Mouse (Mus musculus) lung, embryonic 16.5 days (tissue): ENCODE measurements around the gene Tas1r3. TPM values are rescaled to one million over a fixed set of nuclear protein-coding genes. Genes with fewer than 3 reads are reported as not detected.

Source experiments
- ATAC-seq: fragments of 200-750 bp; cut with Nextera tagmentation; 2 replicates; pipeline ENCODE4 v1.8.0; 2017; ENCODE audit warnings: low read depth, mild to moderate bottlenecking, moderate library complexity
- H3K27ac ChIP-seq: fragments of 300-500 bp; sonication (generic); 2 replicates; pipeline ENCODE4 v1.5.1; 2014; ENCODE audit warnings: mild to moderate bottlenecking, control low read depth, low read length
- H3K27me3 ChIP-seq: fragments of 300-500 bp; sonication (generic); 2 replicates; pipeline ENCODE4 v1.6.1; 2014; ENCODE audit warnings: low read depth, low read length, mixed read lengths; ENCODE audit not compliant: control insufficient read depth, insufficient read depth
- H3K36me3 ChIP-seq: fragments of 300-500 bp; sonication (generic); 2 replicates; pipeline ENCODE4 v1.6.1; 2014; ENCODE audit warnings: low read length; ENCODE audit not compliant: control insufficient read depth, insufficient read depth
- H3K4me1 ChIP-seq: fragments of 300-500 bp; sonication (generic); replicated peaks from 2 replicates; pipeline ENCODE4 v1.6.1; 2014; ENCODE audit warnings: low read length, mixed read lengths; ENCODE audit not compliant: control insufficient read depth, insufficient read depth
- H3K4me2 ChIP-seq: fragments of 300-500 bp; sonication (generic); 2 replicates; pipeline ENCODE4 v1.6.1; 2014; ENCODE audit warnings: low read depth, low read length, control low read depth
- H3K4me3 ChIP-seq: fragments of 300-500 bp; sonication (generic); 2 replicates; pipeline ENCODE4 v1.5.1; 2014; ENCODE audit warnings: mild to moderate bottlenecking, low read length, control low read depth
- H3K9ac ChIP-seq: fragments of 300-500 bp; sonication (generic); 2 replicates; pipeline ENCODE4 v1.6.1; 2014; ENCODE audit warnings: low read length, control low read depth
- H3K9me3 ChIP-seq: fragments of 300-500 bp; sonication (generic); 2 replicates; pipeline ENCODE4 v1.6.1; 2016; ENCODE audit warnings: low read length; ENCODE audit not compliant: control insufficient read depth
- WGBS: fragments of 180-500 bp; shearing (Covaris S2); extraction: QIAGEN DNeasy Blood & Tissue Kit; methylation state at CpG from one replicate; pipeline ENCODE4 v1.1.7; 2014; 5-methylcytosine and 5-hydroxymethylcytosine counted together
- polyA plus RNA-seq: library from polyadenylated mRNA; unstranded; fragments of >200 nt; fragmentation: Nextera tagmentation; extraction: Ambion mirVana; gene quantifications from 2 replicates; pipeline ENCODE4 v1.2.1, GENCODE M21; 2015

Gene Tas1r3
- polyA plus RNA-seq, 1 experiment from 2014 or later: 0.30 TPM

GRCm38 (mm10) chr4:155899355-155899754 lies 36.2 kb upstream of the Tas1r3 start:
- no peaks in the 10 kb centered on the region for H3K9me3 ChIP-seq
- peaks cover 19% of the 10 kb centered on the region for H3K4me1 ChIP-seq
- H3K27ac ChIP-seq: no peak overlapping the region
- 90% methylated on average over 7 of the region's 7 CpGs for WGBS
- no peak overlapping the region for H3K4me3 ChIP-seq
- H3K36me3 ChIP-seq: peaks cover 30% of the 10 kb centered on the region
- H3K9ac ChIP-seq: no peak overlapping the region
- no peaks in the 10 kb centered on the region for H3K27me3 ChIP-seq
- no peak for ATAC-seq
- H3K4me2 ChIP-seq: no peak overlapping the region

GRCm38 (mm10) chr4:155898318-155898717 lies 35.2 kb upstream of the Tas1r3 start:
- no peak overlapping the region for H3K4me2 ChIP-seq
- no peaks in the 10 kb centered on the region for H3K27me3 ChIP-seq
- H3K9me3 ChIP-seq: no peaks in the 10 kb centered on the region
- H3K4me1 ChIP-seq: peaks cover 30% of the 10 kb centered on the region
- WGBS: 95% methylated on average over 2 of the region's 2 CpGs
- no peak for ATAC-seq
- H3K9ac ChIP-seq: no peak overlapping the region
- no peak overlapping the region for H3K27ac ChIP-seq
- no peak overlapping the region for H3K4me3 ChIP-seq
- H3K36me3 ChIP-seq: peaks cover 20% of the 10 kb centered on the region

DNA sequence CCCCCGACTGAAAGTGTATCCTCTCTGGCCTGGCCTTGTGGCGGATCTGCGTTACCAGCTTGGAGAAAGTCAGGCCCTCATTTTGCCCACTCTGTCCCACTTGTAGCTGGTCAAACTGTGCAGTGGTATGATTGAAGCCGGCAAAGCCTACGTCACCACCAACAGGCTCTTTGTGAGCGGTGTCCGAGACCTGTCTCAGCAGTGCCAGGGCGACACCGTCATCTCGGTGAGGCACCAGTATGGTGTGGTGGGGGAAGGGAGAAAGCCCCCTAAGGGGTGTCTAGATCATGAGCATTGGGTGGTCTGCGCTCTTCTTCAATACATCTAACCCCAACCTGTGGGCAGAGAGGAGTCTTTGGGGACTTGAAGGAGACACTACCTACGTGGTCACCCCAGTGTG lies 33.3 kb upstream of the Tas1r3 start:
- H3K9me3 ChIP-seq: no peaks in the 10 kb centered on the region
- no peak for ATAC-seq
- WGBS: 92% methylated on average over 12 of the region's 12 CpGs
- no peaks in the 10 kb centered on the region for H3K27me3 ChIP-seq
- no peak overlapping the region for H3K27ac ChIP-seq
- H3K4me3 ChIP-seq: no peak overlapping the region
- H3K4me1 ChIP-seq: peaks cover 34% of the 10 kb centered on the region
- H3K36me3 ChIP-seq: peaks cover 9% of the 10 kb centered on the region; the same call in 1 of the 2 replicates
- H3K9ac ChIP-seq: no peak overlapping the region
- H3K4me2 ChIP-seq: no peak overlapping the region

DNA sequence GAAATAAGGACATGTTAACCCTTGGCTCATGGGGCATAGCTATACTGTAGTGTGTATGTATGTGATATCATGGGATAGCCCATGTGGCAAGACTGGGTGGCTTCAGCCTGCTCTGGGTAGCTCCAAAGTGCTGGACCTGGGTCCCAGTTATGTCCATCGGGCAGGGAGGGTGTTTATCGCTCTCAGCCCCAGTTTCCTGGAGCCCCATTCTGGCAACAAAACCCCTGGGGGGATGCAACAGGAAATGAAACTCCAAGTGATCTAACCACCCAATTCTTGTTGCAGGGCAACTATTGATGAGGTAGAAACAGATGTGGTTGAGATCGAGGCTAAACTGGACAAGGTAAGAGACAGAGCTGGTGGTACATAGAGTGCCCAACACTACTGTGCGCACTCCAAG lies 32.7 kb upstream of the Tas1r3 start:
- Histone ChIP-seq H3K27me3 (no peaks in the 10 kb centered on the region), H3K9me3 (no peaks in the 10 kb centered on the region), H3K36me3 (peaks cover 9% of the 10 kb centered on the region; the same call in 1 of the 2 replicates), H3K9ac (no peak overlapping the region), H3K4me1 (peaks cover 30% of the 10 kb centered on the region), H3K4me2 (no peak overlapping the region), H3K4me3 (no peak overlapping the region), H3K27ac (no peak overlapping the region)
- no peak for ATAC-seq
- 88% methylated on average over 4 of the region's 4 CpGs for WGBS

DNA sequence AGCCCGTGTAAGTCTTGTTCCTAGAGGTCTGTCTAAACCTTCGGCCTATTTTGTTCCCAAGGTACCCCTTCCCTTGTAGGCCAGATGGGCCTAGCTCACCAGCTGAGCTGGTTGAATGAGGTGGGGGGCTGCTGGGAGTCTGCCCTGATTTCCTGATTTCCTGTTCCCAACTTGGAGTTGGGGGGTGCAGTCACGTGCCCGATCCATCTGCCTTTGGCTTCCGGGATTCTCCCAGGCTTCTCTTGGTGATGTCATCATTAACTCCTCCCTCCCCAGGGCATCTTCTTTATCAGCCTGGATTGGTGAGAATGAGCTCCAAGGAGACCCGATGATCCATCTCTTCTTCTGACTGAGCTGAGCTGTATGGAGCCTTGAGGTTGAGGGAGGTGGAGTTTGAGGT lies 32.1 kb upstream of the Tas1r3 start:
- Histone ChIP-seq H3K27ac (no peak overlapping the region), H3K4me2 (peak overlapping the region; percentile 32), H3K4me3 (no peak overlapping the region), H3K27me3 (no peaks in the 10 kb centered on the region), H3K9ac (no peak overlapping the region), H3K36me3 (peaks cover 9% of the 10 kb centered on the region; the same call in 1 of the 2 replicates), H3K4me1 (peaks cover 37% of the 10 kb centered on the region), H3K9me3 (no peaks in the 10 kb centered on the region)
- 31% methylated on average over 6 of the region's 6 CpGs for whole genome bisulfite sequencing
- ATAC-seq: no peak

DNA sequence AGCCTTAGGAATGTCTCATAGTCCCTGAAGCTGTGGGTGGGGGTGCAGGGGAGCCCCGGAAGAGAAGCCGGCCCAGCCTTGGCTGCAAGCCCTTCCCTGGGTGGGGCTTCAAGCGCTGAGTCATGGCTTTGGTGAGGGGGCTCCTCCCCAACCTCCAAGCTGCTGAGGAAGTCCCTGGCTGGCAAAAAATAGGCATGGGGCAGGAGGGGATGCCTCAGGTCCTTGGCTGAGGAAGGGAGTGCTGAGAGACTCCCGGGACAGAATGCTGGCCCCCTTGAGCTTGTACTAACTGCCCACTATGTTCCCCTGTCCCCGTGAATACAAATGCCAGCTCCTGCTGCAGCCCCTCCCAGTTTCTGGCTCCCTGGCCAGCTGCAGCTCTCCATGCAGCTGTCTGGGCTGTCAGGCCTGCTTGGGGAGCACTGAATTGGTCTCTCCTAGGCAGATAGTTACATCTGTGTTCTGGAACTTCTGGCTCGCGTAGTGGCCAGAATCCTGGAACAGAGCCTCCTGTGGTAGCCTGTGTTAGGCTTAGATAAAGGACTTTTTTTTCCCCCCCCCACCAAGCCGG lies 31.2 kb upstream of the Tas1r3 start:
- peak; percentile 30 for ATAC-seq
- peak overlapping the region; percentile 73 for H3K27ac ChIP-seq

GRCm38 (mm10) chr4:155893212-155893690 lies 30.1 kb upstream of the Tas1r3 start:
- no peak for ATAC-seq
- Histone ChIP-seq H3K9me3 (no peaks in the 10 kb centered on the region), H3K4me3 (peak overlapping the region; percentile 90), H3K9ac (peak overlapping the region; percentile 95; the same call in 1 of the 2 replicates), H3K4me1 (peaks cover 37% of the 10 kb centered on the region), H3K4me2 (peak overlapping the region; percentile 91), H3K36me3 (peaks cover 9% of the 10 kb centered on the region; the same call in 1 of the 2 replicates), H3K27ac (no peak overlapping the region), H3K27me3 (no peaks in the 10 kb centered on the region)
- WGBS: 69% methylated on average over 8 of the region's 8 CpGs

More for the DNA sequence above, 31.2 kb upstream of the Tas1r3 start:
- Histone ChIP-seq H3K4me2 (peak overlapping the region; percentile 48), H3K27me3 (no peaks in the 10 kb centered on the region), H3K4me3 (peak overlapping the region; percentile 11), H3K9ac (peak overlapping the region; percentile 42), H3K9me3 (no peaks in the 10 kb centered on the region), H3K36me3 (peaks cover 9% of the 10 kb centered on the region; the same call in 1 of the 2 replicates), H3K4me1 (peaks cover 37% of the 10 kb centered on the region)
- WGBS: 18% methylated on average over 8 of the region's 8 CpGs

DNA sequence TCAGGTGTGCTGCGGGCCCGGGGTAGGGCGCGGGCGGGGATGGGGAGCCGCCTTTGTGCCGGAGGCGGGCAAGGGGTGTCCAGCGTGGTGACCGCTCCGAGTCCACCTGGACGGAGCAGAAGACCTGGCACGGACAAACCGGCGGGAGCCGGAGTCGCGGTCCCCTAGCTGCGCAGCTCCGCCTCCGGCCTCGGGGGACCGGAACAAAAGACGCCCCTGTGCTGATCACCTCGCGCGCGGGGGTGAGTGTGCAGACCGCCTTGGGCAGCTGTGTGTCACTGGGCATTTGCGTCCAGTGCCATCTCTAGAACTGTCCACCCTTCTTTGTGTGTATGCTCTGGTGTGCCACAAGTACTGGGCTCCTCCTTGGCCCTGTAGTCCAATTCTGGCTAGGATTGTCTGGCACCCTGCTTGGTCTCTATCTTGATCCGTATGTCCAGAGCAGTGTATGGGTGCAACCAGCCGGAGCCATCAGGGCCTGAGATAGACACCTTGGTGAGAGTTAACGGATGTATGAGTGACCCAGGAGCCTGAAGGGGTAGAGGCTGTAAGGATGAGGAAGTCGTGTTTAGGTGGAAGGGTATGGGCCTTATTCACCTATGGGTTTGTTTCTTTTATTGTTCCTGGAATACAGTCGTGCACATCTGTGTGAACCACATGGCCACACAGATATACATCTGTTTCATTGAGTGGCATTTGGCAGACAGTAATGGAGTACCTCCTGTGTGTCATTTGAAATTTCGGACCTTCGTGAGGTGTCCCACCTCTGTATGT lies 29.5 kb upstream of the Tas1r3 start:
- H3K36me3 ChIP-seq: peaks cover 14% of the 10 kb centered on the region; the same call in 1 of the 2 replicates
- no peaks in the 10 kb centered on the region for H3K27me3 ChIP-seq
- peak overlapping the region; percentile 99 for H3K27ac ChIP-seq
- H3K9ac ChIP-seq: peak overlapping the region; percentile 95
- no peaks in the 10 kb centered on the region for H3K9me3 ChIP-seq
- H3K4me3 ChIP-seq: peak overlapping the region; percentile 90
- H3K4me1 ChIP-seq: peaks cover 37% of the 10 kb centered on the region
- H3K4me2 ChIP-seq: peak overlapping the region; percentile 91
- ATAC-seq: peak; percentile 16
- WGBS: 5% methylated on average over 37 of the region's 37 CpGs

DNA sequence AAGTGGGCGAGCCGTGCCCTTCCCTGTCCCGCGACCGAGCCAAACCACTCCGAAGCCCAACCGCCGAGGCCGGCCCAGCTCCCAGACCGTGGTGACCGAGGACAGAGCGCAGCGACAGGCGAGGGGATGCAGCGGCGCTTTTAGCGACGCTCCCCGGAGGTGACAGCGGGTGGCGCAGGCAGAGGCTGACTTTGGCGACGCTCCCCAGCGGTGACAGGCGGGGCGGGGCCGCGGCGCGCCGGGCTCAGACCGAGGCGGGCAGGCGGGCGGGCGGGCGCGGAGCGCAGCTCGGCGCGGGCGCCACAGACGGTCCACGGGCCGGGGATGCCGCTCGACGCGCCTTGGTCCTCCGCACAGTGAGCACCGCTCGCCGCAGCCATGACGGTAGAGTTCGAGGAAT lies 28.9 kb upstream of the Tas1r3 start:
- H3K4me1 ChIP-seq: peaks cover 37% of the 10 kb centered on the region
- peak; percentile 92 for ATAC-seq
- H3K9me3 ChIP-seq: no peaks in the 10 kb centered on the region
- H3K4me3 ChIP-seq: peak overlapping the region; percentile 90
- peaks cover 15% of the 10 kb centered on the region; the same call in 1 of the 2 replicates for H3K36me3 ChIP-seq
- peak overlapping the region; percentile 91 for H3K4me2 ChIP-seq
- peak overlapping the region; percentile 99 for H3K27ac ChIP-seq
- no peaks in the 10 kb centered on the region for H3K27me3 ChIP-seq
- under 1% methylated on average over 43 of the region's 56 CpGs for WGBS
- H3K9ac ChIP-seq: peak overlapping the region; percentile 95
